Mouse (Mus musculus) heart, postnatal 0 days (tissue): ENCODE measurements at regions not wholly inside any gene's neighbourhood (a gene's known extent, or its start where the extent isn't known, plus 50 kb on each side); places are given as distances from the start of the nearest gene placed in this dataset.

Experiments
- ATAC-seq: fragments of 200-750 bp; cut with Nextera tagmentation; 2 replicates; pipeline ENCODE4 v1.8.0; 2017; ENCODE audit warnings: low read depth, moderate number of reproducible peaks, moderate library complexity; ENCODE audit not compliant: insufficient read depth
- DNase-seq: peaks from one replicate; pipeline ENCODE4 v3.0.0-alpha.2; 2016; ENCODE audit warnings: low spot score
- H3K27ac ChIP-seq: fragments of 300-500 bp; sonication (generic); 2 replicates; pipeline ENCODE4 v1.5.1; 2014; ENCODE audit warnings: low read depth, mild to moderate bottlenecking
- H3K27me3 ChIP-seq: fragments of 300-500 bp; sonication (generic); 2 replicates; pipeline ENCODE4 v1.6.1; 2014; ENCODE audit warnings: low read length, mixed read lengths; ENCODE audit not compliant: control insufficient read depth, insufficient read depth
- H3K36me3 ChIP-seq: fragments of 300-500 bp; sonication (generic); replicated peaks from 2 replicates; pipeline ENCODE4 v1.6.1; 2014; ENCODE audit warnings: low read length, mixed read lengths; ENCODE audit not compliant: control insufficient read depth, insufficient read depth
- H3K4me1 ChIP-seq: fragments of 300-500 bp; sonication (generic); 2 replicates; pipeline ENCODE4 v1.6.1; 2014; ENCODE audit warnings: antibody characterized with exemption; ENCODE audit not compliant: control insufficient read depth, insufficient read depth
- H3K4me2 ChIP-seq: fragments of 300-500 bp; sonication (generic); 2 replicates; pipeline ENCODE4 v1.6.1; 2014; ENCODE audit warnings: low read depth, mild to moderate bottlenecking, low read length, moderate library complexity
- H3K4me3 ChIP-seq: fragments of 300-500 bp; sonication (generic); 2 replicates; pipeline ENCODE4 v1.5.1; 2014; ENCODE audit warnings: low read depth, low read length
- H3K9ac ChIP-seq: fragments of 300-500 bp; sonication (generic); replicated peaks from 2 replicates; pipeline ENCODE4 v1.6.1; 2014; ENCODE audit warnings: low read depth, low read length, mixed read lengths
- H3K9me3 ChIP-seq: fragments of 300-500 bp; sonication (generic); replicated peaks from 2 replicates; pipeline ENCODE4 v1.6.1; 2016; ENCODE audit warnings: low read length; ENCODE audit not compliant: control insufficient read depth
- CTCF ChIP-seq: IDR thresholded peaks from 2 replicates; pipeline ENCODE4 v1.5.1; 2016; ENCODE audit warnings: antibody characterized with exemption, control low read depth, low read depth
- EP300 ChIP-seq: IDR thresholded peaks from 2 replicates; pipeline ENCODE4 v1.6.1; 2016; ENCODE audit warnings: antibody characterized with exemption, low read depth
- WGBS: fragments of 180-500 bp; shearing (Covaris S2); extraction: QIAGEN DNeasy Blood & Tissue Kit; methylation state at CpG from one replicate; pipeline ENCODE4 v1.1.7; 2014; 5-methylcytosine and 5-hydroxymethylcytosine counted together

DNA sequence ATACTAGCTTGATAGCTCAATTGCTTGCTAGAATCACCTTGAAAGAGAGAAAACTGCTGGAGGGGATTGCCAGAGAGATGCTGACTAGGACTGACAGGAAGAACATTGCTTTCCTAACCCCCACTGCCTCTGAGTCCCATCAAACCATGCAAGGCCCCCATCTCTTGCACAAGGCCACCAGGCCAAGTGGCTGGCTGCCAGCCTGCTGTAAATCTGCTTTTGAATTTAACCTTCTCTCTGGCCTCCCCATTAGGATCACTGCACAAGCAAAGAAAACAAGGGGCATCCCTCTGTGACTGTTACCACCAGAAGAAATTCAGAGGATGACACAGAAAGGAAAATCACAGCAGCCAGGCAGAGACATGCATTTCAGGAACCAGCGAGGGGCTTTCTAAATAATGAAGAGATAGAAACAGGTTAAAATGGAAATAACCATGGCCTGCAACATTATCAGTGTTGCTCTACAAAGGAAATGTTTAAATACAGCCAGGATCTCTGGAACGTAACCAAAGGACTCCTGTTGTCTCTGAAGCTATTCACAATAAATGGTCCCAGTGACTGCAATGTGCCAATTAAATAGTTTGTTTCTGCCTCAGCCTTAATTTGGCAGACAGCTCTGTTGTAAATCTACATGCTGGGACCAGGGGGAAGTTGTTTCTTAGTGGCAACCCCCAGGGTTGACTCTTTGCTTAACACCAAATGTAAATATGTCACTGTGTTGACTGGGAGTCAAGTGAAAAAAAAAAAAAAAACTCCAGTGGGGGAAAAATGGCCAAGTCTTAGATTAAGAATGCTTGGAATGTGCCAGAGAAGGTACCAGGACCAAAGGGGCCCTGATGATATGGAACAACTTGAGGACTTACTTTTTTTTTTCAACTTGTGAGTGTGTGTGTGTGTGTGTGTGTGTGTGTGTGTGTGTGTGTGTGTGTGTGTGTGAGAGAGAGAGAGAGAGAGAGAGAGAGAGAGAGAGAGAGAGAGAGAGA, 233.9 kb upstream of the Epha4 start:
- TF ChIP-seq CTCF, result no peak
- WGBS, result 42% methylated on average over 2 of the region's 2 CpGs
- no peak overlapping the region for H3K4me2 ChIP-seq
- H3K27ac ChIP-seq, result no peak overlapping the region
- peaks cover 10% of the 10 kb centered on the region; the same call in 1 of the 2 replicates for H3K4me1 ChIP-seq
- no peak overlapping the region for H3K4me3 ChIP-seq
- no peaks in the 10 kb centered on the region for H3K36me3 ChIP-seq
- H3K9ac ChIP-seq, result no peak overlapping the region
- no peak for ATAC-seq
- DNase-seq, result no peak
- H3K9me3 ChIP-seq, result no peaks in the 10 kb centered on the region
- H3K27me3 ChIP-seq, result no peaks in the 10 kb centered on the region

DNA sequence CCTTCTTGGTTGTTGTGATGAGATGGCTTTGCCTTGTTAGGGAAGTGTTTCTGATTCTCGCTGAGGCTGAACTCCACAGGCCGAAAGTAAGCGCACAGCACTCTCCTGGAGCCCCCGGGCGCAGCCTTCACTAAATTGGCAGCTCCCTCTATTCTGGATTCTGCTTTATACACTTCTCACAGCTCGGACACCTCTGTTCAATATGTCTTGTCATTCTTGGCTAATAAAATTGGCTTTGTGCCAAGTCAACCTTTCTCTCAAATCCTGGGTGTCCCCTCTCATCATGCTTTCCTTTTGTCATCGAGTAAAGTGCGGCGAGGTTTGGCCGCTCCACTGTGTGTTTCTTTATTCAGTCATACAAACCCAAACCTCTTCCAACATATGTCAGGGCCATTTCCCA, 217.2 kb upstream of the Epha4 start:
- H3K4me1 ChIP-seq, result no peaks in the 10 kb centered on the region
- H3K27me3 ChIP-seq, result no peaks in the 10 kb centered on the region
- TF ChIP-seq EP300 (no peak), CTCF (no peak)
- no peak overlapping the region for H3K27ac ChIP-seq
- no peak overlapping the region for H3K4me2 ChIP-seq
- 84% methylated on average over 10 of the region's 10 CpGs for WGBS
- no peaks in the 10 kb centered on the region for H3K36me3 ChIP-seq
- no peaks in the 10 kb centered on the region for H3K9me3 ChIP-seq
- H3K4me3 ChIP-seq, result no peak overlapping the region
- no peak overlapping the region for H3K9ac ChIP-seq
- DNase-seq (no peak), ATAC-seq (no peak)

DNA sequence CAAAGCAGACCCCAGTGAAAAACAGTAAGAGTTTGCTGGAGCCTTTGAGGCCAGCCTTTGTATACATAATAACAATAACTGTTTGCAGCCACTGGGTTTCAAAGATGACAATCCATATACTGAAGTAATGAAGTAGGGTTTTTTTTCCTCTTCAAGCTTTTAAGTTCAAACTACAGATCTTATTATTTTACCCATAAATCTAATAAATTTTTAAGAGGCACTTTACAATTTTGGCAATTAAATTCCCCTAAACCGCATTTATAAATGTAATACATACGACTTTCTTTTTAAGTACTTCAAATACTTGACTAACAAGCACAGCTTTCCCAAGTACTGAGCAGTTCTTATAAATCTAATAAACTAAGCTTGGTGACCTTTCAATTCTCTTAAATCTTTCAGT, 212.7 kb upstream of the Epha4 start:
- H3K27ac ChIP-seq, result no peak overlapping the region
- H3K9me3 ChIP-seq, result no peaks in the 10 kb centered on the region
- no peaks in the 10 kb centered on the region for H3K36me3 ChIP-seq
- no peak overlapping the region for H3K9ac ChIP-seq
- TF ChIP-seq EP300 (no peak), CTCF (no peak)
- H3K4me2 ChIP-seq, result no peak overlapping the region
- H3K27me3 ChIP-seq, result no peaks in the 10 kb centered on the region
- H3K4me1 ChIP-seq, result no peaks in the 10 kb centered on the region
- ATAC-seq (no peak), DNase-seq (no peak)
- WGBS, result 95% methylated on average over 2 of the region's 2 CpGs
- no peak overlapping the region for H3K4me3 ChIP-seq

DNA sequence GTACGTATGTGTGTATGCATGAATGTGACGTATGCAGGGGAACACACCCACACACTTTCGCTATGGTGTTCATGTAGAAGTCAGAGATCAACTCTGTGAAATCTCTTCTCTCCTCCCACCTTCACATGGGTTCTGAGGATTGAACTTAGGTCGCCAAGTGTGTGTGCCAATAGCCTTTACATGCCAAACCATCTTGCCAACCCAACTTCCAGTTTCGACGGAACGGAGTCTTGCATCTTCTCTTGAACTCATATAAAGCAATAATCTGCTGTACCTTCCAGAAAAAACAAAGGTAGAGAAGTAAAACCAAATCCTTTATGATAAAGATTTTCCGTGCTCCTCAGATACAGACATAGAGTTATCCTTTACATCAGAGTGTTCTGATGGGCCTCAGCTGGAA, 208.4 kb upstream of the Epha4 start:
- TF ChIP-seq CTCF (no peak), EP300 (no peak)
- Histone ChIP-seq H3K9ac (no peak overlapping the region), H3K4me3 (no peak overlapping the region), H3K36me3 (no peaks in the 10 kb centered on the region), H3K27ac (no peak overlapping the region), H3K4me2 (no peak overlapping the region), H3K27me3 (no peaks in the 10 kb centered on the region), H3K4me1 (no peaks in the 10 kb centered on the region), H3K9me3 (no peaks in the 10 kb centered on the region)
- ATAC-seq, result no peak
- 82% methylated on average over 8 of the region's 8 CpGs for WGBS
- DNase-seq, result no peak

DNA sequence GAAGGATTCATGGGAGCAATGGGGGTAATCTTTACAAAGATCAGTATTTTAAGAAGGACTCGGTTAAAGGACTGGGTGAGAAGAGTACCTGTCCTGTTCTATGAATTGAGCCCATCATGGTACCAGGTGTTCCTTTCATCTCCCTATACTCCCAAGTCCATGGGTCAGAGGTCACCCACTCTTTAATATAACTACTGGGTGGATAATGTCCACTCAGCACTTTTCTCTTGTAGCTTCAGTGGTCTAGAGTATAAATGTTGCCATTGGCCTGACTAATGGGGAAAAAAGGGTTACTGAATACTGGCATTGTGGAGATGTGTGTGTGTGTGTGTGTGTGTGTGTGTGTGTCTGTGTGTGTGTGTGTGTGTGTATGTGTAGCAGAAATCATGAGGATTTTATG, 206.0 kb upstream of the Epha4 start:
- Histone ChIP-seq H3K9me3 (no peaks in the 10 kb centered on the region), H3K36me3 (no peaks in the 10 kb centered on the region), H3K4me1 (no peaks in the 10 kb centered on the region), H3K27me3 (no peaks in the 10 kb centered on the region), H3K4me3 (no peak overlapping the region), H3K4me2 (no peak overlapping the region), H3K27ac (no peak overlapping the region), H3K9ac (no peak overlapping the region)
- TF ChIP-seq CTCF (no peak), EP300 (no peak)
- WGBS, result 84% methylated on average over 1 of the region's 1 CpGs
- ATAC-seq, result no peak
- DNase-seq, result no peak

DNA sequence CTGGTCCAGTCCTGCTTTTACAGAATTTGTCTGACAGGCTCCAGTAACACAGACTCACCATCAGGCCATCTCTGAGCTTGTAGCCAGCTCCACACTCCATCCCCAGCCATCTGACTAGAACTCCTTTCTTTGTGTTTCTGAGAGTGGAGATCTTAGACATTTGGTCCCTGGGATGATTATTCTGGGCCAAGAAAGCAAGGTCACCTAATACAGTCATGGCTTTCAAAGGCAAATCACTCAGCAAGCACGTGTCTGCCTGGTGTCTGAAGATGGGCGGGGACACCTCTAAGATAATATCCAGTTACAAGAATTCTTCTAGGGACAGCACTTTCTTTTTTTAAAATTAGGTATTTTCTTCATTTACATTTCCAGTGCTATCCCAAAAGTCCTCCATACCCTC, 198.1 kb upstream of the Epha4 start:
- ATAC-seq, result no peak
- no peak for TF ChIP-seq EP300
- TF ChIP-seq CTCF, result no peak
- H3K27ac ChIP-seq, result no peak overlapping the region
- H3K4me2 ChIP-seq, result no peak overlapping the region
- H3K4me3 ChIP-seq, result no peak overlapping the region
- H3K9ac ChIP-seq, result no peak overlapping the region
- no peak for DNase-seq
- WGBS, result 54% methylated on average over 2 of the region's 2 CpGs
- H3K4me1 ChIP-seq, result no peaks in the 10 kb centered on the region; the same call in 1 of the 2 replicates
- H3K36me3 ChIP-seq, result no peaks in the 10 kb centered on the region
- no peaks in the 10 kb centered on the region for H3K27me3 ChIP-seq
- H3K9me3 ChIP-seq, result no peaks in the 10 kb centered on the region
